Mouse (Mus musculus): ENCODE data around the gene Col13a1. TPM values are rescaled to one million over a fixed set of nuclear protein-coding genes. Genes with fewer than 3 reads are reported as not detected.

Gene Col13a1
- polyA plus RNA-seq, 1 experiment from 2014 or later, result 6.0 TPM

GRCm38 (mm10) chr10:62009981-62010500, 31.1 kb upstream of the Col13a1 start:
- WGBS, result 61% methylated on average over 6 of the region's 6 CpGs
- Histone ChIP-seq H3K4me3 (ENCODE audit: low read depth, low read length) (no peak overlapping the region), H3K9me3 (ENCODE audit: control insufficient read depth, low read length) (no peaks in the 10 kb centered on the region), H3K27me3 (replicated peaks; ENCODE audit: control insufficient read depth, insufficient read depth, low read length) (no peaks in the 10 kb centered on the region), H3K36me3 (ENCODE audit: control insufficient read depth, insufficient read depth, low read length) (no peaks in the 10 kb centered on the region), H3K4me2 (ENCODE audit: low read length) (no peak overlapping the region), H3K4me1 (replicated peaks; ENCODE audit: control insufficient read depth, insufficient read depth, low read length) (no peaks in the 10 kb centered on the region), H3K9ac (ENCODE audit: low read length) (no peak overlapping the region), H3K27ac (ENCODE audit: low read depth) (no peak overlapping the region)
- DNase-seq (ENCODE audit: low spot score) (no peak), ATAC-seq (replicated peaks; ENCODE audit: low FRiP score, low TSS enrichment, low read depth) (no peak)

- Histone ChIP-seq H3K27ac (ENCODE audit: low read depth) (no peak overlapping the region), H3K4me2 (ENCODE audit: low read length) (no peak overlapping the region), H3K9ac (ENCODE audit: low read length) (no peak overlapping the region), H3K27me3 (replicated peaks; ENCODE audit: control insufficient read depth, insufficient read depth, low read length) (no peaks in the 10 kb centered on the region), H3K4me3 (ENCODE audit: low read depth, low read length) (no peak overlapping the region), H3K9me3 (ENCODE audit: control insufficient read depth, low read length) (no peaks in the 10 kb centered on the region), H3K36me3 (ENCODE audit: control insufficient read depth, insufficient read depth, low read length) (no peaks in the 10 kb centered on the region), H3K4me1 (replicated peaks; ENCODE audit: control insufficient read depth, insufficient read depth, low read length) (no peaks in the 10 kb centered on the region)
- ATAC-seq (replicated peaks; ENCODE audit: low FRiP score, low TSS enrichment, low read depth) (no peak), DNase-seq (ENCODE audit: low spot score) (no peak)
- 74% methylated on average over 4 of the region's 4 CpGs for WGBS
These were observed 29.1 kb upstream of the Col13a1 start for GRCm38 (mm10) chr10:62007958-62008357.

- DNase-seq (ENCODE audit: low spot score) (no peak), ATAC-seq (replicated peaks; ENCODE audit: low FRiP score, low TSS enrichment, low read depth) (no peak)
- no peak overlapping the region for H3K27ac ChIP-seq (ENCODE audit: low read depth)
- no peaks in the 10 kb centered on the region for H3K36me3 ChIP-seq (ENCODE audit: control insufficient read depth, insufficient read depth, low read length)
- no peak overlapping the region for H3K4me2 ChIP-seq (ENCODE audit: low read length)
- H3K9ac ChIP-seq (ENCODE audit: low read length), result no peak overlapping the region
- no peaks in the 10 kb centered on the region for H3K27me3 ChIP-seq (replicated peaks; ENCODE audit: control insufficient read depth, insufficient read depth, low read length)
- H3K4me3 ChIP-seq (ENCODE audit: low read depth, low read length), result no peak overlapping the region
- no peaks in the 10 kb centered on the region for H3K4me1 ChIP-seq (replicated peaks; ENCODE audit: control insufficient read depth, insufficient read depth, low read length)
- 77% methylated on average over 8 of the region's 8 CpGs for WGBS
- no peaks in the 10 kb centered on the region for H3K9me3 ChIP-seq (ENCODE audit: control insufficient read depth, low read length)
These were observed 27.5 kb upstream of the Col13a1 start for GRCm38 (mm10) chr10:62006371-62006770.

DNA sequence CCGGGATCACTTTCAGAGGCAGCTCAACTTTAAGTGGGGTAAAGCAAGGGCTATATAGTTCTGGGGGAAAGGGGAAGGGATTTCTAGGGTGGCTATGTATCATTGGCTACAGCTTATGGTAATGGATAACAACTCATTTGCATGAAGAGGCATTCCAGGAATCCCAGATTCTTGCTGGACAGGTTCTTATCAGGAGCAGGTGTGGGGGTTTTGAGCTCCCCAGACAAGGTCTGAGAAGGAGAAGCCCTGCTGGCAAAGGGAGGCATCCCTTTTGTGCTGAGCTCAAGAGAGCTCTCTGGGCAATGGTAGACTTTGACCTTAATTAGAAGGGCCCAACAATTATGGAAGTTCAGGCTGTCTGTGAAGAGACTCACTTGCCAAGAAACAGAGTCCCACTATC, 21.3 kb upstream of the Col13a1 start:
- H3K4me1 ChIP-seq (replicated peaks; ENCODE audit: control insufficient read depth, insufficient read depth, low read length), result no peaks in the 10 kb centered on the region
- H3K9me3 ChIP-seq (ENCODE audit: control insufficient read depth, low read length), result no peaks in the 10 kb centered on the region
- 89% methylated on average over 1 of the region's 1 CpGs for WGBS
- no peak for ATAC-seq (replicated peaks; ENCODE audit: low FRiP score, low TSS enrichment, low read depth)
- H3K27me3 ChIP-seq (replicated peaks; ENCODE audit: control insufficient read depth, insufficient read depth, low read length), result no peaks in the 10 kb centered on the region
- H3K4me2 ChIP-seq (ENCODE audit: low read length), result no peak overlapping the region
- no peak for DNase-seq (ENCODE audit: low spot score)
- H3K9ac ChIP-seq (ENCODE audit: low read length), result no peak overlapping the region
- H3K27ac ChIP-seq (ENCODE audit: low read depth), result no peak overlapping the region
- no peaks in the 10 kb centered on the region for H3K36me3 ChIP-seq (ENCODE audit: control insufficient read depth, insufficient read depth, low read length)
- no peak overlapping the region for H3K4me3 ChIP-seq (ENCODE audit: low read depth, low read length)

- H3K27me3 ChIP-seq (replicated peaks; ENCODE audit: control insufficient read depth, insufficient read depth, low read length), result no peaks in the 10 kb centered on the region
These were observed 20.9 kb upstream of the Col13a1 start for GRCm38 (mm10) chr10:61999766-62000165.

GRCm38 (mm10) chr10:61991481-61992424, 12.8 kb upstream of the Col13a1 start:
- Histone ChIP-seq H3K4me1 (replicated peaks; ENCODE audit: control insufficient read depth, insufficient read depth, low read length) (no peaks in the 10 kb centered on the region), H3K36me3 (ENCODE audit: control insufficient read depth, insufficient read depth, low read length) (no peaks in the 10 kb centered on the region)

More at GRCm38 (mm10) chr10:61999766-62000165, 20.9 kb upstream of the Col13a1 start:
- Histone ChIP-seq H3K36me3 (ENCODE audit: control insufficient read depth, insufficient read depth, low read length) (no peaks in the 10 kb centered on the region), H3K27ac (ENCODE audit: low read depth) (no peak overlapping the region), H3K9ac (ENCODE audit: low read length) (no peak overlapping the region), H3K4me1 (replicated peaks; ENCODE audit: control insufficient read depth, insufficient read depth, low read length) (no peaks in the 10 kb centered on the region), H3K9me3 (ENCODE audit: control insufficient read depth, low read length) (no peaks in the 10 kb centered on the region), H3K4me3 (ENCODE audit: low read depth, low read length) (no peak overlapping the region), H3K4me2 (ENCODE audit: low read length) (no peak overlapping the region)
- ATAC-seq (replicated peaks; ENCODE audit: low FRiP score, low TSS enrichment, low read depth) (no peak), DNase-seq (ENCODE audit: low spot score) (no peak)
- WGBS, result 67% methylated on average over 1 of the region's 1 CpGs

GRCm38 (mm10) chr10:61980424-61980823, 1.5 kb upstream of the Col13a1 start:
- ATAC-seq (replicated peaks; ENCODE audit: low FRiP score, low TSS enrichment, low read depth) (0 out of 2 replicates have a peak, but pooled peaks have one; percentile 34), DNase-seq (ENCODE audit: low spot score) (peak; percentile 99)
- H3K27ac ChIP-seq (ENCODE audit: low read depth), result no peak overlapping the region
- 0 out of 2 replicates have a peak overlapping the region, but pooled peaks have one; percentile 16 for H3K4me2 ChIP-seq (ENCODE audit: low read length)
- H3K4me1 ChIP-seq (replicated peaks; ENCODE audit: control insufficient read depth, insufficient read depth, low read length), result peaks cover 5% of the 10 kb centered on the region; the same call in 1 of the 2 replicates
- H3K9me3 ChIP-seq (ENCODE audit: control insufficient read depth, low read length), result no peaks in the 10 kb centered on the region
- no peak overlapping the region for H3K4me3 ChIP-seq (ENCODE audit: low read depth, low read length)
- no peaks in the 10 kb centered on the region for H3K36me3 ChIP-seq (ENCODE audit: control insufficient read depth, insufficient read depth, low read length)
- 2% methylated on average over 7 of the region's 7 CpGs for WGBS
- H3K9ac ChIP-seq (ENCODE audit: low read length), result no peak overlapping the region
- peaks cover 39% of the 10 kb centered on the region for H3K27me3 ChIP-seq (replicated peaks; ENCODE audit: control insufficient read depth, insufficient read depth, low read length)

More at GRCm38 (mm10) chr10:61991481-61992424, 12.8 kb upstream of the Col13a1 start:
- Histone ChIP-seq H3K9me3 (ENCODE audit: control insufficient read depth, low read length) (no peaks in the 10 kb centered on the region), H3K4me3 (ENCODE audit: low read depth, low read length) (no peak overlapping the region), H3K27me3 (replicated peaks; ENCODE audit: control insufficient read depth, insufficient read depth, low read length) (no peaks in the 10 kb centered on the region), H3K9ac (ENCODE audit: low read length) (no peak overlapping the region), H3K27ac (ENCODE audit: low read depth) (no peak overlapping the region), H3K4me2 (ENCODE audit: low read length) (no peak overlapping the region)
- ATAC-seq (replicated peaks; ENCODE audit: low FRiP score, low TSS enrichment, low read depth) (no peak), DNase-seq (ENCODE audit: low spot score) (no peak)
- WGBS, result 21% methylated on average over 11 of the region's 11 CpGs

DNA sequence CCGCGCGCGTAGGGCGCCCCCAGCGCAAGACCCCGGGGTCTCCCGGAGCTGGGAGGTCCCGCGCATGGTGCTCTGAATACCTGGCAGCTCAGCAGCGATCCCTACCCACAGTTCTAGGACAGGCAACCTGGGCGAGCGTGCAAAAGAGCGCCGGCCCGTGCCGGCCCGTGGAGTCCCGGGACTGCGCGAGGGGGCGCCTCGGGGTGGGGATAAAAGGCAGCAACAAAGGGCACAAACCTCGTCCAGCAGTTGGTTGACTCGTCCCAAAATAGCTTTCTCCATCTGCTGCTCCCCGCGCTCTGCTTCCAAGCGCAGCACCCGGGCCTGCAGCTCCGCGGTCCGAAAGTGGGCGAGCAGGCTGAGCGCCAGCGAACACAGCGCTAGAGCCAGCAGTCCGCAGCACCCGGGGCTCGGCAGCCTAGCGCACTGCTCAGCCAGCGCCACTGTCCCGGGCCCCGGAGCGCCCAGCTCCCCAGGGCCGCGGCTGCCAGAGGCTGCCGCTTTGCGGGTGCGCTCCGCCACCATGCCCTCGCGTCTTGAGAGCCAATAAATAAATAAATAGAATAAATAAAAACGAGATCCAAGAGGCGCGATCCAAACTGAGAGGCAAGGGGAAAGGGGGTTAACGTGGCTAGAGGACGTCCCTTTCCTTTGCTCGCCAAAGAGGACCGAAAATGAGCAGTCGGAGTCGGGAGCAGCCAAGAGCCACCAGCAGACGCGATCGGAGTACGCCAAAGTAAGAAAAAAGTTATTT, 619 bp downstream of the Col13a1 start:
- H3K27ac ChIP-seq (ENCODE audit: low read depth), result no peak overlapping the region
- H3K9me3 ChIP-seq (ENCODE audit: control insufficient read depth, low read length), result no peaks in the 10 kb centered on the region
- H3K4me2 ChIP-seq (ENCODE audit: low read length), result peak overlapping the region; percentile 87
- H3K4me3 ChIP-seq (ENCODE audit: low read depth, low read length), result peak overlapping the region; percentile 53
- peaks cover 5% of the 10 kb centered on the region; the same call in 1 of the 2 replicates for H3K4me1 ChIP-seq (replicated peaks; ENCODE audit: control insufficient read depth, insufficient read depth, low read length)
- peak overlapping the region; percentile 41 for H3K9ac ChIP-seq (ENCODE audit: low read length)
- under 1% methylated on average over 65 of the region's 65 CpGs for WGBS
- H3K27me3 ChIP-seq (replicated peaks; ENCODE audit: control insufficient read depth, insufficient read depth, low read length), result peaks cover 43% of the 10 kb centered on the region
- ATAC-seq (replicated peaks; ENCODE audit: low FRiP score, low TSS enrichment, low read depth) (peak; percentile 59), DNase-seq (ENCODE audit: low spot score) (peak; percentile 76)
- no peaks in the 10 kb centered on the region for H3K36me3 ChIP-seq (ENCODE audit: control insufficient read depth, insufficient read depth, low read length)

Measured in intestine, embryonic 14.5 days (tissue).